In genomic region chr13:37778594-37779231, GRCm38 (mm10) we compare ENCODE assay signal across 8 mouse cellular contexts. TPM values are rescaled to one million over a fixed set of nuclear protein-coding genes. Genes with fewer than 3 reads are reported as not detected.
DNase-seq lines count a peak whose midpoint lies in the region; ATAC-seq lines count a peak whose summit lies in the region.

No protein-coding gene starts in this region.

- under 1% methylated on average over 27 of the region's 33 CpGs for WGBS in embryonic facial prominence, embryonic 12.5 days
- 0% methylated on average over 33 of the region's 33 CpGs for WGBS in heart, embryonic 11.5 days (ENCODE audit: insufficient replicate concordance)
- WGBS in kidney, embryonic 15.5 days = under 1% methylated on average over 33 of the region's 33 CpGs
- WGBS in liver, embryonic 13.5 days (ENCODE audit: insufficient replicate concordance) = 2% methylated on average over 33 of the region's 33 CpGs
- WGBS in stomach, embryonic 16.5 days = under 1% methylated on average over 33 of the region's 33 CpGs

- peaks cover 10% of the 10 kb centered on the region; the same call in 1 of the 2 replicates for H3K4me1 ChIP-seq in embryonic facial prominence, embryonic 12.5 days
- peaks cover 14% of the 10 kb centered on the region; the same call in 1 of the 2 replicates for H3K4me1 ChIP-seq in heart, embryonic 11.5 days (ENCODE audit: control insufficient read depth, insufficient read depth, low read length)
- peaks cover 22% of the 10 kb centered on the region for H3K4me1 ChIP-seq in kidney, embryonic 15.5 days
- H3K4me1 ChIP-seq in liver, embryonic 13.5 days (replicated peaks) = peaks cover 27% of the 10 kb centered on the region
- peaks cover 13% of the 10 kb centered on the region; the same call in 1 of the 2 replicates for H3K4me1 ChIP-seq in stomach, embryonic 16.5 days (ENCODE audit: control insufficient read depth, insufficient read depth, low read length)

- peaks cover 18% of the 10 kb centered on the region for H3K27me3 ChIP-seq in embryonic facial prominence, embryonic 12.5 days
- H3K27me3 ChIP-seq in heart, embryonic 11.5 days (ENCODE audit: control insufficient read depth, insufficient read depth, low read length) = peaks cover 11% of the 10 kb centered on the region
- peaks cover 13% of the 10 kb centered on the region; the same call in 1 of the 2 replicates for H3K27me3 ChIP-seq in kidney, embryonic 15.5 days
- peaks cover 25% of the 10 kb centered on the region for H3K27me3 ChIP-seq in liver, embryonic 13.5 days
- H3K27me3 ChIP-seq in stomach, embryonic 16.5 days (ENCODE audit: control insufficient read depth, insufficient read depth, low read length) = no peaks in the 10 kb centered on the region

- no peak overlapping the region for H3K27ac ChIP-seq in embryonic facial prominence, embryonic 12.5 days
- H3K27ac ChIP-seq in heart, embryonic 11.5 days (ENCODE audit: low read depth, low read length) = no peak overlapping the region
- H3K27ac ChIP-seq in kidney, embryonic 15.5 days = 0 out of 2 replicates have a peak overlapping the region, but pooled peaks have one; percentile 13
- peak overlapping the region; percentile 45; the same call in 1 of the 2 replicates for H3K27ac ChIP-seq in liver, embryonic 13.5 days
- peak overlapping the region; percentile 74 for H3K27ac ChIP-seq in stomach, embryonic 16.5 days (ENCODE audit: low read length)

- peak overlapping the region; percentile 59 for H3K9ac ChIP-seq in embryonic facial prominence, embryonic 12.5 days
- peak overlapping the region; percentile 50 for H3K9ac ChIP-seq in heart, embryonic 11.5 days (ENCODE audit: low read depth, low read length)
- H3K9ac ChIP-seq in kidney, embryonic 15.5 days = peak overlapping the region; percentile 57
- H3K9ac ChIP-seq in liver, embryonic 13.5 days = peak overlapping the region; percentile 67
- H3K9ac ChIP-seq in stomach, embryonic 16.5 days (ENCODE audit: low read length) = peak overlapping the region; percentile 79

- peak; percentile 55 for ATAC-seq in embryonic facial prominence, embryonic 12.5 days (ENCODE audit: insufficient number of reproducible peaks, insufficient read depth, low FRiP score, low TSS enrichment)
- peak; percentile 61 for ATAC-seq in heart, embryonic 11.5 days (replicated peaks; ENCODE audit: insufficient number of reproducible peaks, low FRiP score, low TSS enrichment)
- ATAC-seq in kidney, embryonic 15.5 days (replicated peaks; ENCODE audit: low FRiP score) = peak; percentile 60
- ATAC-seq in liver, embryonic 13.5 days (ENCODE audit: low read depth) = peak; percentile 25
- 0 out of 2 replicates have a peak, but pooled peaks have one; percentile 10 for ATAC-seq in monocyte, adult 5-6 weeks (replicated peaks; ENCODE audit: insufficient number of reproducible peaks, low FRiP score, low TSS enrichment, poor library complexity, severe bottlenecking)
- ATAC-seq in stomach, embryonic 16.5 days (ENCODE audit: insufficient read depth, low FRiP score) = peak; percentile 59

- H3K36me3 ChIP-seq in embryonic facial prominence, embryonic 12.5 days = no peaks in the 10 kb centered on the region
- no peaks in the 10 kb centered on the region for H3K36me3 ChIP-seq in heart, embryonic 11.5 days (ENCODE audit: control insufficient read depth, insufficient read depth, low read length)
- no peaks in the 10 kb centered on the region for H3K36me3 ChIP-seq in kidney, embryonic 15.5 days
- H3K36me3 ChIP-seq in liver, embryonic 13.5 days = no peaks in the 10 kb centered on the region
- H3K36me3 ChIP-seq in stomach, embryonic 16.5 days (ENCODE audit: control insufficient read depth, insufficient read depth, low read length) = no peaks in the 10 kb centered on the region

- H3K4me3 ChIP-seq in embryonic facial prominence, embryonic 12.5 days = peak overlapping the region; percentile 61
- peak overlapping the region; percentile 58 for H3K4me3 ChIP-seq in heart, embryonic 11.5 days (ENCODE audit: low read depth, low read length)
- H3K4me3 ChIP-seq in kidney, embryonic 15.5 days (replicated peaks) = peak overlapping the region; percentile 59
- H3K4me3 ChIP-seq in liver, embryonic 13.5 days (replicated peaks) = peak overlapping the region; percentile 64
- peak overlapping the region; percentile 64 for H3K4me3 ChIP-seq in stomach, embryonic 16.5 days (replicated peaks; ENCODE audit: low read length)

- no peaks in the 10 kb centered on the region for H3K9me3 ChIP-seq in embryonic facial prominence, embryonic 12.5 days
- no peaks in the 10 kb centered on the region for H3K9me3 ChIP-seq in heart, embryonic 11.5 days (replicated peaks; ENCODE audit: control insufficient read depth, low read length)
- no peaks in the 10 kb centered on the region for H3K9me3 ChIP-seq in kidney, embryonic 15.5 days (replicated peaks)
- no peaks in the 10 kb centered on the region for H3K9me3 ChIP-seq in liver, embryonic 13.5 days (replicated peaks)
- H3K9me3 ChIP-seq in stomach, embryonic 16.5 days (replicated peaks; ENCODE audit: control insufficient read depth, low read length) = no peaks in the 10 kb centered on the region

- H3K4me2 ChIP-seq in embryonic facial prominence, embryonic 12.5 days (replicated peaks) = peak overlapping the region; percentile 100
- H3K4me2 ChIP-seq in heart, embryonic 11.5 days = peak overlapping the region; percentile 94
- H3K4me2 ChIP-seq in kidney, embryonic 15.5 days = peak overlapping the region; percentile 100
- peak overlapping the region; percentile 96 for H3K4me2 ChIP-seq in liver, embryonic 13.5 days
- H3K4me2 ChIP-seq in stomach, embryonic 16.5 days (ENCODE audit: low read depth, low read length) = peak overlapping the region; percentile 100

- peak; percentile 13 to 36 for DNase-seq in urinary bladder, adult 18-20 months (ENCODE audit: low spot score in 2 of 2)
- no peak for DNase-seq in urinary bladder, postnatal 10 days (ENCODE audit: low spot score)
- no peak for DNase-seq in liver, embryonic 13.5 days

RNA-seq across cellular contexts. Expression of gene Rreb1, which starts 0.5 kb away (rescaled TPM):
- 9.4 and 10.1 TPM in 2 replicates for polyA plus RNA-seq in embryonic facial prominence, embryonic 12.5 days (2016; fragmentation: Nextera tagmentation; extraction: Ambion mirVana)
- 11.4 and 16.6 TPM in 2 replicates for polyA plus RNA-seq in heart, embryonic 11.5 days (2014; fragmentation: Nextera tagmentation; extraction: Ambion mirVana)
- polyA plus RNA-seq in kidney, embryonic 15.5 days (2015; fragmentation: Nextera tagmentation; extraction: Ambion mirVana) = 14.3 and 14.5 TPM in 2 replicates
- polyA plus RNA-seq in liver, embryonic 13.5 days (2015; fragmentation: Nextera tagmentation; extraction: Ambion mirVana) = 4.8 and 5.1 TPM in 2 replicates
- total RNA-seq in monocyte, adult 5-6 weeks (2017) = 13.0 to 29.9 TPM (median 18.2 TPM) in 3 replicates
- 13.5 and 14.1 TPM in 2 replicates for polyA plus RNA-seq in stomach, embryonic 16.5 days (2015; fragmentation: Nextera tagmentation; extraction: Ambion mirVana)

Comparison
In these comparisons a context has a peak if more than half of its experiments do, and no peak if none do; other contexts are left out.
1. DNase-seq: peak in urinary bladder, adult 18-20 months (2 of 2); none in urinary bladder, postnatal 10 days (single experiment) and liver, embryonic 13.5 days (single experiment).
2. ATAC-seq: peak in every context shown above with its lines; median percentile 61 in heart, embryonic 11.5 days; 60 in kidney, embryonic 15.5 days; 59 in stomach, embryonic 16.5 days; 55 in embryonic facial prominence, embryonic 12.5 days; 25 in liver, embryonic 13.5 days; 10 in monocyte, adult 5-6 weeks.
3. H3K27ac ChIP-seq: peak in kidney, embryonic 15.5 days (single experiment), liver, embryonic 13.5 days (single experiment) and stomach, embryonic 16.5 days (single experiment); none in embryonic facial prominence, embryonic 12.5 days (single experiment) and heart, embryonic 11.5 days (single experiment).
4. Peak in every context shown above with its lines, with median percentiles within 50 percentile points of each other: H3K4me2 ChIP-seq, H3K4me3 ChIP-seq and H3K9ac ChIP-seq.